Mouse (Mus musculus): ENCODE data around the gene Ctrb1. TPM values are rescaled to one million over a fixed set of nuclear protein-coding genes. Genes with fewer than 3 reads are reported as not detected.

The Ctrb1 gene
- 1 to 10 TPM in 1 of 2 experiments, not detected in 1; 1.5 TPM for polyA plus RNA-seq (2017; shearing (Covaris generic))

DNA sequence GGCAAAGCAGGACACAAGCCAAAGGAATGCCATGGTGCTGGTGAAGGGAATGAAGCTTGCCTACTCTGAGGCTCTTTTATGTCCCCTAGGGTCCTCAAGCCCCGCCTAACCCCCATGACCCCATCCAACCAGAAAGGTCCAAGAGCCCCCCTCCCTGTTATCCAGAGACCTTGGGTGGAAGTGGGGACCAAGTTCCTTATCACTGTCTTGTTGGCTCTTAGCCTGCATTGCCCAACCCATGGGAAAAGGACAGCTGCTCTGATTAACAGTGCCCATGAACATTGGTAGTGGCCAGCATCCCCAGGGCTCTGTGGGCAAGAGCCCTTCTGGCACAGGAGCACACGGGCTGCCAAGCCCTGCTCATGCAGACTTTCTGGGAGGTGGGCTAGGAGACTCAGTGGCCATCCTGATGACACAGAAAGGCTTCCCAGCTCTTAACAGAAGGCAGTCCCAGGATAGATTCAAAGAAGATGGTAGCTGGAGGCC lies at the start of gene Ctrb1:
TSS of gene Ctrb1 (minus strand) at position 51 of the 486 bp plus-strand sequence.

DNA sequence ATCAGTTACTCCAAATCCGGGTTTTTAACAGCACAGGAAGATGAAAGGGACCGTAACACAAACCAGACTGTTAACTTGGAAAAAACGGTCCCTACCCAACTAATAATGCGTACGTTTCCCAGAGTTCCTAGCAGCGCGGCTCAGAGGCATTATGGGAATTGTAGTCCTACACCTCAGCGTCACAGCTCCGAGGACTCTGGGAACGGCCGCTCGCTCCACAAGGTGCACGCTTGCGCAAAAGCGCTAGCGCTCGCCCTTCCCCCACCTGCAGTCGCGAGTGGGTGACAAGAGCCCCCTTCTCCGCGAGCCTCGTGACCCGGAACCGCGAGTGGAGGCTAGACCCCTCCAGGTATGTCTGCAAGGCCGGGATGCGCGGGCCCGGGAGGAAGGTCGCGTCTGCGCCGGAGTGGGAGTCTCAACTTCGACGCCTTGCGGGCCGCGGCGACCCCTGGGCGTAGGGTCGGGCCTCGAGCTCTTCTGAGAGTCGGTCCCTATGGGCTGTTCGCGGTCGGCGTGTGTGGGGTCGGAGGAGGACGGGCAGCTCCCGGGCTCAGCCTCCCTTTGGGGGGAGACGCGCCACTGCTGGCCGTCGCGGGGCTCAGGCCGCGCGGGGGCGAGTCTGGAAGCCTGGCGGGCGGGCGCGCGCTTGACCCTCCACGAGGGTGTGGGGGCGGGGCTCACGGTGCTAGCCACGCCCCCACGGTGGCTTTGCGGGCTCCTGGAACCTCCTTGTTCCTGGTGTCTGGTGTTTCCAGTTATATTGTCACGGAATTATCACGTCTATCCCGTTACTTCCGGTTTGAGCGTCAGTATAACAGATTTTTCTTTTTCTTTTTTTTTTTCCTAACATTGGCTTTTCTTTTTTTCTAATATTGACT lies 47.3 kb downstream of the Ctrb1 start, which contains the start of gene Zfp1:
TSS of gene Zfp1 (plus strand) at position 138 of the 878 bp plus-strand sequence.

Other genes starting within 250 kb of the Ctrb1 start
- 10 to 100 TPM in 1 of 2 experiments, 1 to 10 TPM in 1; 4.8 to 11.2 TPM for gene Wdr59, start 168.9 kb downstream of the Ctrb1 start, polyA plus RNA-seq (2017; shearing (Covaris generic))
- gene Znrf1, start 154.9 kb downstream of the Ctrb1 start, polyA plus RNA-seq (2017; shearing (Covaris generic)), result 100 to 1,000 TPM; 160 to 291 TPM
- 1 to 10 TPM; 1.1 to 2.0 TPM for gene Ldhd, start 60.6 kb downstream of the Ctrb1 start, polyA plus RNA-seq (2017; shearing (Covaris generic))
- gene Zfp1, start 47.6 kb downstream of the Ctrb1 start, polyA plus RNA-seq (2017; shearing (Covaris generic)), result 10 to 100 TPM; 39.3 to 42.1 TPM
- gene Bcar1, start 52.8 kb upstream of the Ctrb1 start, polyA plus RNA-seq (2017; shearing (Covaris generic)), result 1 to 10 TPM; 2.3 to 9.2 TPM
- gene Cfdp1, start 163.3 kb upstream of the Ctrb1 start, polyA plus RNA-seq (2017; shearing (Covaris generic)), result 100 to 1,000 TPM in 1 of 2 experiments, 10 to 100 TPM in 1; 85.8 to 104 TPM
- gene Tmem170, start 185.7 kb upstream of the Ctrb1 start, polyA plus RNA-seq (2017; shearing (Covaris generic)), result 1 to 10 TPM; 1.2 to 1.7 TPM
- gene Chst5, start 219.4 kb upstream of the Ctrb1 start, polyA plus RNA-seq (2017; shearing (Covaris generic)), result under 1 TPM in 1 of 2 experiments, not detected in 1; 0.81 TPM
- gene Tmem231, start 242.9 kb upstream of the Ctrb1 start, polyA plus RNA-seq (2017; shearing (Covaris generic)), result 1 to 10 TPM; 2.4 to 3.3 TPM
- 100 to 1,000 TPM; 290 to 365 TPM for gene Gabarapl2, start 249.7 kb upstream of the Ctrb1 start, polyA plus RNA-seq (2017; shearing (Covaris generic))

All from inflammation-experienced regulatory T-cells (primary cell).